Mouse (Mus musculus): ENCODE measurements around the gene Plxna3.
A peak's percentile ranks its signal among the peaks of the same experiment; 100 is the strongest.
"Not testable (repeated sequence)": the region's sequence is repeated elsewhere in the genome, so short reads cannot be mapped to it uniquely, and the experiment has no call there.

Gene Plxna3

GRCm38 (mm10) chrX:74328725-74329161 is at the start of gene Plxna3:
TSS of gene Plxna3 (plus strand) at chrX:74329066.
- DNase-seq (ENCODE audit: low spot score in 2 of 2), result peak; percentile 68 to 75

DNA sequence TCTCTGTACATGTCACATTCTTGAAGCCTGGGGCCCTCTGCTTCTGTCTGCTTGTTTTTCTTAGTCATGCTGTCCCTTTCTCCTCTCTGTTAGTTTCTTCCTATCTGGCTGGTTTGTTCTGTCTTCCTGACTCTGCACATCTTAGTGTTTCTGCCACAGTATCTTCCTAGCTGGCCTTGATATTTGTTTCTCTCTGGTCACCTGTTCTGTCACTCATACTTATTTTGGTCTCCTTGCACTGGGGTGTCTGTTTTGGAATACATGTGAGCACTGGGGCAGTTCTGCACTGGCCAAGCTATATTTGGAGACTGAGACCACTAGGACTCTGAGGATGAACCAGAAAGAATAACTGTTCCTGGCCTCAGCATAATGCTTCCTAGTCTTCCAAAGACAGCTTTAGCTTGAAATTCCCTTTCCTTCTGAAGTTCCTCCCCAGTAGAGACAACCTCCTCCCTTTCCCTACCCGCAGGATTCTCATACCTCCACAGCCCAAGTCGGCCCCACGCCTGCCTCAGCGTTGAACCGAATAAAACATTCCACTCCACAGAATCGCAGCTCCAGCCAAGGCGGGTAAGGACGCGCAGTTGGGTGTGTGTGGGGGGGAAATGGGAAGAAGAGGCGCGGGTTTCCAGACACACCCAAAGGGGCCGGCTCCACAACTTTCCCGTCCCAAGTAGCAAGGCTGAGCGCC is 47.7 kb upstream of the Plxna3 start:
- DNase-seq (ENCODE audit: low spot score in 2 of 2), result no peak

GRCm38 (mm10) chrX:74281732-74282394 is 47.0 kb upstream of the Plxna3 start, which contains the start of the genes Taz and Dnase1l1:
TSS of gene Taz (plus strand) at chrX:74281912.
TSS of gene Dnase1l1 (minus strand) at chrX:74282337.
- DNase-seq (ENCODE audit: low spot score in 2 of 2), result peak; percentile 76 to 81

DNA sequence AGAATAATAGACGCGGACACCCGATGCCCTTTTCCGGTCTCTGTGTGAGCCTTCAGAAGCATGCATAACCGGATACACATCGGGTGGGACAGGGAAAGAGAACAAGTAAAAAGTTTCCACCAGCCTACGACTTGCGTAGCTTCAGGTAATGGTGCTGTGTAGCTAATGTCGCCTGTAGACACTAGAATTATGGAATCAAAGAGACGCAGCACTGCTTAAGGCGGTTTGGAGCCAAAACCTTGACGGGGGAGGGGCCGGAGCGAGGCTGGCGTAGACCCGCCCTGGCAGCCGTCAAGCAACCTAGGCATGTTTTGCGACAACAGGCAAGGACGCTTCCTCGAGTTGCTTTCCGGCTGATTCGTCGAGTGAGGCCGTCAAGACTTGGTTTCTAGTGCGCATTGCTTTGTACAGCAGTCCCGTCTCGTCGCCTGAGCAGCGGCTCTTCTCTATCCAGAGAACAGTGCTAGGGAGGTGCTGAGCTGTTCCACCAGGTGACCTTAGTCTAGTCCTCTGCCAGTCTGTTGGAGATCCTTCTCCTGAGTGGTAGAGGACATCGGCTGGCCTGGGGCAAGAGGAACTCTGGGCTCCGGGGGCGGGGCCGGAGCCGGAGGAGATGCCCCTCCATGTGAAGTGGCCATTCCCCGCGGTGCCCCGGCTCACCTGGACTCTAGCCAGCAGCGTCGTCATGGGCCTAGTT is 46.3 kb upstream of the Plxna3 start:
- peak; percentile 75 to 81 for DNase-seq (ENCODE audit: low spot score in 2 of 2)

GRCm38 (mm10) chrX:74283092-74283437 is 45.8 kb upstream of the Plxna3 start:
- DNase-seq (ENCODE audit: low spot score in 2 of 2), result no peak

GRCm38 (mm10) chrX:74293431-74293830 is 35.4 kb upstream of the Plxna3 start:
- no peak for DNase-seq (ENCODE audit: low spot score in 2 of 2)

DNA sequence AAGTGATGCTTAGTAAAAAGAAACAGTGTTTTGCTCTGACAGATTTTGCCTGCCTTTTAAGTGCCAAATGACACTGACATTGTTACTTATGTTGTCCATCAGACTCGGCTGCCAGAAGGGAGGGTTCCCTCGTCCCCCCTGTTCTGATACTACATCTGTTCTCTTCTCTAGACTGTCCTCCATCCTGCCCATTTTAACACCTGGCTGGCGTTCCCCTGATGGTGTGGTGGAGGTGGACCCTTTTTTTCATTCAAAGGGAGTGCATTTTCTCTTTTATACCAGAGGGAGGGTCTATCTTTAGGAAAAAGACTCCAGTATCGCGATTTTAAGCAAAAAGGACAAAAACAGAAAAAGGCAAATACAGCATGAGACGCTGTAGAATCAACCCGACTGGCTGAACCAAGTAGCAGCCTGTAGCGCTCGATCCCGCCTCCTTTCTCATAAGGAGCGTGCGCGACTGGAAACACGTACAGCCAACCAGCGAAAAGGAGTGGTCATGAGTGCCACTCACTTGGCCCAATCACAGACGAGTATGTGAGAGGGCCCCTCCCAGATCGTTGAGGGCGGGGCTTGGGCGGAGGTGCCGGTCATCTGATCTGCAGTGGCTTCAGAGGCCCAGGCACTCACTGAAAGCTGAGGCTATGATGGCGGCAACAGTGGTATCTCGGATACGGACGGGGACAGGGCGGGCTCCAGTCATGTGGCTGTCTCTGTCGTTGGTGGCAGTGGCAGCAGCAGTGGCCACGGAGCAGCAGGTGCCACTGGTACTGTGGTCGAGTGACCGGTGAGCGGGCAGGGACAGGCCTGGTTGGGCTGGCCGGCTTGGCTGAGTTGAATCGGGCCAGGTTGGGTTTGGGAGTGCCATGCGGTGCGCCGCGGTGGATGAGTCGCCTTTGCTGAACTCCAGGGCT is 32.1 kb upstream of the Plxna3 start, which contains the start of gene Atp6ap1:
TSS of gene Atp6ap1 (plus strand) at position 560 of the 911 bp plus-strand sequence.
- DNase-seq (ENCODE audit: low spot score in 2 of 2), result peak; percentile 91 to 94

- DNase-seq (ENCODE audit: low spot score in 2 of 2), result no peak
Measured at GRCm38 (mm10) chrX:74298348-74298747, 30.5 kb upstream of the Plxna3 start.

GRCm38 (mm10) chrX:74299721-74300120 is 29.1 kb upstream of the Plxna3 start:
- no peak for DNase-seq (ENCODE audit: low spot score in 2 of 2)

DNA sequence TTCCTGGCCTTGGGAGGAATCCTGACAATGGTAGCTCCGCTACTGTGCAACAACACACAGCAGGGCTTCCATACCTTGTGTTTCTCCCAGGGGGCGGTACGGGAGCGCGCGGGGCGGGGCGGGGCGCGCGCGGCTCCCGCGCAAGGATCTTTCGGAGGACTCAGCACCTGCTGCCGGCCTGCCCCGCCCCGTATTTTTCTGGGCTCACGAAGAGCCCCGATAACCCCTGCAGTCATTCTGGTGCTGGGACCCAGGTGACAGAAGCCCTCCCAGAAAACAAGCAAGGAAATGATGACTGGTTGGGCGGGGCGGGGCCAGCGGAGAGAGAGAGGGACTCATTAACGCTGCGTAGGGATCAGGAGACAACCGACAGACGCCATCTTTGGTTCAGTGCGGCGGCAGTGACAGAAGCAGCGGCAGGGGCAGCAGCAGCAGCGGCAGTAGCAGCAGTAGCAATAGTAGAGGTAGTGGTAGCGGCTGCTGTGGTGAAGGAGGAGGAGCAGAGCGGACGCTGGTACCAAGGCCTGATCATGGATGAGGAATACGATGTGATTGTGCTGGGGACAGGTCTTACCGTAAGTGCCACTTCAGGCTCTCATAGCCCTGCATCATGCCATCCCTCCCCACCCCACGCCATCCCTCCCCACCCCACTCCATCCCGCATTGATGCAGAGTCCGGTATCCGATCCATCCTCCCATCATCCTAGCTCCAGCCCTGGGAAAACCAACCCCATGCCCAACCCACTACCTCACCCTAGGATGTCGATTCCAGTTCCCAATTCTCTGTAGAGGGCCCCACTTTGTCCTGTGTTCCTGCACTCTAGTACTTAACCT is 23.8 kb upstream of the Plxna3 start, which contains the start of gene Gdi1:
TSS of gene Gdi1 (plus strand) at position 132 of the 834 bp plus-strand sequence.
- peak; percentile 67 to 68 for DNase-seq (ENCODE audit: low spot score in 2 of 2)

DNA sequence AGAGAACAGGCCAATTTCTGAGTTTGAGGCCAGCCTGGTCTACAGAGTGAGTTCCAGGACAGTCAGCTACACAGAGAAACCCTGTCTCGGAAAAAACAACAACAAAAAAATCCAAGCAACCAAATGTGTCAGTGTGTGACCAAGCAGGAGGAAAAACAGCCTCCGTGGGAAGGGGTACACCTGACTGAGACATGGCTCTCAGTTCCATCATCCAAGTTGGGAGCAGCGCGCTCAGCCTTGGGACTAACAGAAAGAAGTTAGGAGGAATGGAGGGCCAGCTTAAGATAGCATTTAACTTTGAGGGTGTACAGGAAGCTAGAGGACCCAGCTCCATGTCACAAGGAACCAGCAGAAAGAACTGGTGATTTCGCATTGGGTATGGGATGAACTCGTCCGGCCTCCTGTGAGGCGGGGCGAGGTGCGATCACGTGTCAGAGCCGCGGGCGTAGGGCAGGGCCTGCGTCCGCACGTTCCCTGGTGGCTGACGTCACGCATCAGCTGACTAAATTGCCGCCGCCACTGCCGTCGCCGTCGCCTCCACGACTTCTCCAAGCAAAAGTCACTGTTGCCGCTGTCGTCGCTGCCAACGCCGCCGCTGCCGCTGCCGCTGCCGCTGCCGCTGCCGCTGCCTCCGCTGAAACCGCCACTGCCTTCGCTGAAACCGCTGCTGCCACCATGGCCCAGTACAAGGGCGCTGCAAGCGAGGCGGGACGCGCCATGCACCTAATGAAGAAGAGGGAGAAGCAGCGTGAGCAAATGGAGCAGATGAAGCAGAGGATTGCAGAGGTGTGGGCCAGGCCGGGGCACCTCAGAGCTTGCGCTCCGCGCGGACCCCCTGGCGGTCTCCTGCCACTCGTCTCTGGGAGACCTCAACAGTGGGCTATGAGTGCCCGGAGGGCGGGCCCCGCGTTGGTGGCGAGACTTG is 16.1 kb upstream of the Plxna3 start, which contains the start of gene Fam50a:
TSS of gene Fam50a (plus strand) at position 494 of the 925 bp plus-strand sequence.
- peak; percentile 77 to 86 for DNase-seq (ENCODE audit: low spot score in 2 of 2)

DNA sequence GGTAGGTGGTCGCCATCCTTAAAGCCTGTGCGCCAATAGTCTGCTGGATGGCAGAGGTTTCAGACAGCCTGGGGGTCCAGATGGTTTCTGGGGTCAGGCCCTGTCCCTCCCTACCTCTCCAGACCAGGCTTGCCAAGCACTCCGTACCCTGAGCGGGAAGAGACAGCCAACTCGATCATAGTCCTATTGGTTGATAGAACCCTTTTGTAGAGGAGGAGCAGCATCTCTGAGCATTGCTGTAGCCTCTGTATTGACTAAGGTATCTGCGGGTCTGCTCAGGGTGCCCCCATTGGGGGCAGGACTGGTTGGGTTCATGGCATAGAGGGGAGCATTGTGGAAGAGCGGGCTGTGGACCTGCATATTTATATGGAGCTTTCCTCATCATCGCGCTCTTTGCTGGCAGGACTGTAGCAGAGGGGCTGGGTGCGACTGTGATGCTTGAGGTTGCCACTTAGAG is 377 bp downstream of the Plxna3 start:
- DNase-seq (ENCODE audit: low spot score in 2 of 2), result no peak

DNA sequence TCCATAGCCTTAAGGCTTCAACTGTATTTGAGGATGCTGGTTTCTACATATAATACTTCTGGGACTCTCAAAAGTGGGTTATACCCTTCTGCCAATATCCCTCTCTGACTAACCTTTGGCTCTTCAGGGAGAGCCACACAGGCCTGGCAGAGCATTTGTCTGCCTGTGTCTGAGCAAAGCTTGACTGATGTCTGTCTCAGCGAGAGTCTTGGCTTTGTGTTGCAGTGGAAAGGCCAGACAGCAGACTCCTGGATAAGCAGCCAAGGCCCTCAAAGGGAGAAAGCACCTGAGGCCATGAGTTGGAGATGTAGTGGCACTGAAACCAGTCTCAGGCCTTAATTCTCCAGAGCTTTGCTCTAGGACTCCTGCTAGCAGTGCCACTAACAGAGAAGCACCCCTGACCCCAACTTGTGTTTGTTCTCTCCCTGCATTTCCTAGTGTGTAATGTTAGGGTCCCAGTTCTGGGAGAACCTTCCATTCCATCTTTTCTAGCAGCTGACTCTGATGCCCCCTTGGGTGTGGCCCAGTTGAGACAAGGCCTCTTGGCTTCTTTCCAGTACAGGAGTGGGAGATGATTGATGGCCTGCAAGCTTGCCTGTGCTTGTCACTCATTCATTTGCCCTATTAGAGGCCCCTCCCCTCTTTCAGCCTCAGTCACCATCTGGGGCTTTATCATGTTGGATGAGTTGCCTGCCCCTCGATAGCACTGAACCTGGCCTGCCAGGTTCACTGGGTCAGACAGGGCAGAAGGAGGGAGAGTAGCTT is 1.5 kb downstream of the Plxna3 start:
- DNase-seq (ENCODE audit: low spot score in 2 of 2), result no peak

DNA sequence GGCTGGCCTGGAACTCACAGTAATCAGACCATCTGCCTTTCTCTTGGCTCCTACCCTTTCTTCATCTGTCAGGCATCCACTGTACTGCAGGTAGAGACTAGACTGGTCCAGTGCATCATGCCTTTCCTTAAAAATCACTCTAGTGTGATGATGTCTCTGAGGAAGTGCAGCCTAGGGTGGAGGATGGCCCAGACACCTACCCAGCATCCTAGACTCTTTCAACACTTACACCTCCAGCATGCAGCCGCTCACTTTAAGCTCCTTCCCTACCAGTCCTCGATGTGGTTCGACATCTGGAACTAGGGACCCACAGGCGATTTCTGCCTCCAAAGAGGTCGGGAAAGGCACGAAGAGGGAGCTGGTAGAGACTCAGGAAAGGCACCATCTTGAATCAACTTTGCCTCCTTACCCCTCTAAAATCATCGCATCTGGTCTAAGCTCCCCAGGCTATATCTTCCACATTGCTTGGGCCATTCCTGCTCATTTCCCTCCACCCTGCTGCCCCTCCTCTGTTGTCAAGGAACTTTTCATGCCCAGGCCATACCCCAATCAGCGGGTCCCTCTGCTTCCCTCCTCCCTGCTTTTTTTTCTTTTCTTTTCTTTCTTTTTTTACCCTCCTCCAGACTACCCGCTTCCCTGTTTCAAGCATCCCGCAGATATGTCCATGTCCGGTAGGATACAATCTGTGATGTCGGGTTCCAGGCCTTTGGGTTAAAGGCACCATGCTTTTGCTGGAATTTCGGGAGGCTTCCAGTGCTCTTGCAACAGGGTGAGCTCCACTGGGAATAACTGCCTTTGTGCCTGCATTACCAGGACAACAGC is 24.0 kb downstream of the Plxna3 start:
- DNase-seq (ENCODE audit: low spot score in 2 of 2), result no peak

DNA sequence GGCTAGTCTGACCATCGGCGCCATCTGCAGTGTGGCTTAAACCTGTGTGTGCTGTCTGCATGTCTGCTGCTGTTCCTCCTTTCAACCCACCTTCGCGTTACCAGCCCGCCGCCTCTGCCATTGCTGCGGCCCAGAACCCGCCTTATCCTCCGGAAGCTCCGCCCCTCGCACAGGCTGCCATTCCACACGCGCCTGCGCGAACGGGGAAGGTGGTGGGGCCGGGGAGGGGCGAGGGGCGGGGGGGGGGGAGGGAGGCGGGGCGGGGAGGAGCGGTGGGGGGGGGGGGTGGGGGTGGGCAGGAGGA is 24.6 kb downstream of the Plxna3 start, which contains the start of gene Lage3:
TSS of gene Lage3 (minus strand) at position 152 of the 304 bp plus-strand sequence.
- peak; percentile 71 to 72 for DNase-seq (ENCODE audit: low spot score in 2 of 2)

GRCm38 (mm10) chrX:74357069-74357468 is 28.2 kb downstream of the Plxna3 start:
- not testable (repeated sequence) for DNase-seq (ENCODE audit: low spot score in 2 of 2)

- DNase-seq (ENCODE audit: low spot score in 2 of 2), result no peak
Measured at GRCm38 (mm10) chrX:74359171-74359570, 30.3 kb downstream of the Plxna3 start.

DNA sequence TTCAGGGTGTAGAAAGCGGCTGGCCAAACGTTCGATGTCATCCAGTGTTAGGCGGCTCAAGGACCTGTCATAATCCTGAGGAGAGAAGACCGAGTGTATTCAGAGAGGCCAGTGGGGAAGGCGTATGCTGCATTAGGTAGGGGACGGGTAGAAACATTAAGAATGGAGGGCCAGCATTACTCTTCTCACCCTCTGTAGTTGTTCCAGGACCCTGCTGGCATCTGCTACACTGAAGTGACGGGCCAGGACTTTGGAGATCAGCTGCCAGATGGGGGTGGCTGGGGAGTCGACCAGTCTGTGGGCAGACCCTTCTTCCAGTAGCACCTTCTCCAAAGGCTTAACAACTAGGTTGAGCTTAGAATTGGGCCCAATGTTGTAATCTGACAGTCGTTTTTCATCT is 38.6 kb downstream of the Plxna3 start:
- DNase-seq (ENCODE audit: low spot score in 2 of 2), result no peak

Data from urinary bladder, postnatal 4 days (tissue).